Mouse (Mus musculus) brain, adult 2 months (tissue): Measurements from ENCODE around the gene Cep41.

Experiments
- DNase-seq: peaks from one replicate; pipeline ENCODE4 v3.0.0; 2011; ENCODE audit warnings: low read depth, low spot score

The Cep41 gene

DNA sequence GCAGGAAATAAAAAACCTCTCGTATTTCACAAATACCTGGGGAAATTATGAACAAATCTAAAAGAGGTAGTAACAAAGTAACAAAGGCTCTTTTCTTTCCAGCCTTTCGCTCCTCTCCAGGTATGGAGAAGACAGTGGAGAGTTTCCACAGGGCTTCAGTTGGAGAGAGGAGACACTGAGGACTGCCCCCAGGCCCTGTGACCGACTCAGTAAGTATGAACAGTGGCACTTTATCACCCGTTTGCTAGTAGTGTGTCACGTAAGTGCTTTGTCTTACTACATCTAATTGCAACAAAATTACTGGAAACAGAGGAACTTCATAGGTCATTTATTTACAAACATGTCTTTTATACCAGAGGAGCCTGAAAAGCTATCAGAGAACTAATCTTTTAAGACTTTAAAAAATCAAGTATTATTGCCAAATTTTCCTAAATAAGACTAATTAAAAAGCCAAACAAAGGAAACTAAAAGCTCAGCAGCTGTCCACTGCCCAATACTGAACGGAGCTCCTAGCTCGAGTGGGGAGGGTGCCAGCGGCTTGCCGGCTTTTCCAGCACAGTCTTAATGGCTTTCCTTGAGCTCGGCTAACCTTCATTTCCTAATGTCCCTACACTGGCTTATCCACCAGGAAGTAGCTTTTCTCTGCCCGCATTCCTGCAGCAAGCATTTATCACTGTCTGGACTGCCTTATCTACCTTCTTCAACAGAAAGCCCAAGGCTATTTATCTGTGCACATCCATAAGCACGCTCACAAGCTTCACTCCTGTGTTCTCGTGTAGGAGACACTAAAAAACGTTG, 19.6 kb downstream of the Cep41 start:
- DNase-seq = no peak

DNA sequence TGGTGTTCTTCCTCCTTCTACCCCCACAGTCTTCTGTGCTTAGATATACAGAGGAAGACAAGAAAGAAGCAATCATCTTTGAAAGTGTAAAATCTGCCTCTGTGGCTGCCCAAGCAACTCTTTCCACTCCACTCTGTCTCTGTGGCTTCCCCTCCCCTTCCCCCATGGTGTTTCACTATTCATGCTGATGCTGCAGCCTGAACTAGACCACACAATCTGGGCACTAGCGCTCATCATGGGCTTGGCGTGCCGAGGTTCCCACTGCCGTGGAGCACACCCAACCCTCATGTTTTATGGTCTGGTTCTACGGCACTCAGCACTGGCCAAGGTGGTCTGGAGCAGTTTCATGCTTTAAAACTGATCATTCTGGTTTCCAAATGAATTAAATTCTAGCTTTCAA, 21.9 kb downstream of the Cep41 start:
- DNase-seq = no peak

GRCm38 (mm10) chr6:30667585-30667984, 26.0 kb downstream of the Cep41 start:
- no peak for DNase-seq

DNA sequence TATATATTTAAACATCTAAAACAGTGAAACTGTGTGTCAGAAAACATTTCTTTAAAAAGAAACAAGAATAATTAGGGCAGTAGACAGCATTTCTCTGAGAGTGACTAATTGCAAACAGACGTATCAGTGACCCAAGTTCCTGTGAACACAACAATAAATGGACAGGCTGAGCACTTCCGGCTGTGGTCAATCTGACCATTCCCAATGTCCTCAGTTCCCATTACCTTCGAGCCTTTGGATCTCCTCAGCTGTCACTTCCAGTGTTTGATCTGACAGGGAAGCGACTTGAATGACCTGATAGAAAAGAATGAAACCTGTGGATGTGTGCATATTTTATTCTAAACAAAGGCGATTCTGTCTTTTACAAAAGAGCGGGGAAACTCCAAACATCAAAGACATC, 27.5 kb downstream of the Cep41 start:
- DNase-seq = no peak

GRCm38 (mm10) chr6:30665296-30665695, 28.3 kb downstream of the Cep41 start:
- DNase-seq = no peak

GRCm38 (mm10) chr6:30664776-30665175, 28.8 kb downstream of the Cep41 start:
- peak; percentile 66 for DNase-seq

GRCm38 (mm10) chr6:30658619-30659018, 34.9 kb downstream of the Cep41 start:
- no peak for DNase-seq

- no peak for DNase-seq
These were observed 36.3 kb downstream of the Cep41 start for GRCm38 (mm10) chr6:30657279-30657678.

DNA sequence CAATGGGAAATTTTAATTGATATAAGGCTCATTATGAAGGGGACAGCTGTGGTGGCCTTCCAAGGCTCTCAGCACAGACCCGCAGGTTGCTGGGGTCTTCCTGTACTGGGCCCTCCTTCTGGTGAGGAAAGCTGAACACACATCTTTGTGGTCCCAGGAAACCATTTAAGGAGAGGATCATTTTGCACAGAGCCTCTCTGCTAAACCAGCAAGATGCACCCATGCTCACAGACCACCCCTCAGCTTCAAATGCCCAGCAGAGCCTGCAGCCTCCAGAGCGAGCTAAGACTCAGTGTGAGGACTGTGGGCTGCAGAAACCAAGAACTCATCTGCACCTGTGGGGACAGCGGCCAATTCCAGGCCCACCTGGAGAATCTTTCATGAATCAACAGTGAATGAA, 38.6 kb downstream of the Cep41 start:
- DNase-seq = no peak

DNA sequence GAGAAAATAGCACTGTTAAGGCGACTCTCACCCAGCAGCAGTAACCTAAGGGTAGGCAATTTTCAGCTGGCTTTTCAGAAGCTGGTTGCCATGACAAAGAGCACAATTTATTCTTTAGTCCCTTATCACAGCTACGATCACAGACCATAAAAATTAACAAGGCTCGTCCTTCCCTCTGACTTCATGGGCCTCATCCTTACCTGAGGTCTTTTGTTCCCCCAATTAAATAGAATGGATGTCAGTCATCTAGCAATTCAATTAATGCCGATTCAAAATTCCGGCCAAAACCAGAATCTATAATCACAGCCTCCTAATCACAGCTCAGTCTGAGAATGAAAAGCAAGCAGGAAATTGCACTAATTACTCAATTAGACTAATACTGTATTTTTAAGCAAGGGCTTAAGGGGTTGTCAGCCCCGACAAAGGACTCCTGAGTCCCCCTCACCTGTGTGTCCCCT, 39.1 kb downstream of the Cep41 start:
- peak; percentile 52 for DNase-seq

GRCm38 (mm10) chr6:30653518-30653917, 40.0 kb downstream of the Cep41 start:
- DNase-seq = no peak

DNA sequence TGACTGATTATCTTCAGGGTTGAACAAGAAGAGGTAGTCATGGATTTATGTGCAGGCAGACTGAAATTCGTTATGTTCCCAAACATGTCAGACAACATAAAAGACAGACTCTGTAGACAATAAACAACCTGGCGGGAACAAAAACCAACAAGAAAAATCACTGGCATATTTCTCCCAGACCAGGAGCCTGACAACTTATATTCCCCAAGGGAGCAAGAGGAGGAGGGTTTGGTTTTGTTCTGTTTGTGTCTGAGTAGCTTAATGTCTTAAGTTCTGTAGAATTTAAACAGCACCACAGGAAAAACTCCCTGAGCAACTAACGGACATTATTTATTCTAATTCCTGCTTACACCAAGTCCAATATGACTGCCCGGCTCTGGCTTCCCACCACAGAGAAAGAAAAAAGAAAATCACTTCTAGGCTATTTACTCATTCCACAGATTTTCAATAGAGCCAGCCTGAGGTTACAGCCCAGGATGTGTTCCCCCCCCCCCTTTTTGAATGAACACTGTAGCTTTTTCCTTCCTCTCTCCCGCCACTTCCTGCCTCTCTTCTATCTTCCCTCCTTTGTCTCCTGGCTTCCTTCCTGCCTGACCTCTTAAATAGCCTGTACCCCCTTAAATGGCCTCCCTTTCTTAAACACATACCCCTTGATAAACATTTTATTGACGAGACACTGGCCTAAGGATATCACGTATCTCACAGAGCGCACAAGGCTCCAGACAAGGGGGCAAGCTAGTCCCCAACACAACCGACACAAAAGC, 40.9 kb downstream of the Cep41 start:
- no peak for DNase-seq

GRCm38 (mm10) chr6:30649651-30650296, 43.8 kb downstream of the Cep41 start:
- DNase-seq = peak; percentile 78

DNA sequence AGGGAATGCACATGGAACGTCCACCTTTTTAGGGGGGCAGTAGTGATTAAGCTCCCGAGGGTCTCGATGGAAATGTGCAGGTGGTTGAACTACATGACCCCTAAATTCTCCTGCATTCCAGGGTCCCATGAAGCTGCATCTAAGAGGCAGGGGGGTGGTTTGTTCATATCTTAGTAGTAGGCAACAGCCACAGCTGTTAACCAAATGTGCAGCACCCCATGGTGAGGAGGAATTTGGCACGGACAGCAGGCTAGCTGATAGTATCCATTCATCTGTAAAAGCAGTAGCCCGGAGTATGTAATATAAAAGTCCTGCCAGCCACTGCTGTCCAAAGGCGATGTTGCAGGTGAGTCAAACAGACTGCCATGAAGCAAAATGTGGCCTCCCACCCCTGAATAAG, 48.2 kb downstream of the Cep41 start:
- DNase-seq = no peak

GRCm38 (mm10) chr6:30644462-30644861, 49.1 kb downstream of the Cep41 start:
- no peak for DNase-seq

DNA sequence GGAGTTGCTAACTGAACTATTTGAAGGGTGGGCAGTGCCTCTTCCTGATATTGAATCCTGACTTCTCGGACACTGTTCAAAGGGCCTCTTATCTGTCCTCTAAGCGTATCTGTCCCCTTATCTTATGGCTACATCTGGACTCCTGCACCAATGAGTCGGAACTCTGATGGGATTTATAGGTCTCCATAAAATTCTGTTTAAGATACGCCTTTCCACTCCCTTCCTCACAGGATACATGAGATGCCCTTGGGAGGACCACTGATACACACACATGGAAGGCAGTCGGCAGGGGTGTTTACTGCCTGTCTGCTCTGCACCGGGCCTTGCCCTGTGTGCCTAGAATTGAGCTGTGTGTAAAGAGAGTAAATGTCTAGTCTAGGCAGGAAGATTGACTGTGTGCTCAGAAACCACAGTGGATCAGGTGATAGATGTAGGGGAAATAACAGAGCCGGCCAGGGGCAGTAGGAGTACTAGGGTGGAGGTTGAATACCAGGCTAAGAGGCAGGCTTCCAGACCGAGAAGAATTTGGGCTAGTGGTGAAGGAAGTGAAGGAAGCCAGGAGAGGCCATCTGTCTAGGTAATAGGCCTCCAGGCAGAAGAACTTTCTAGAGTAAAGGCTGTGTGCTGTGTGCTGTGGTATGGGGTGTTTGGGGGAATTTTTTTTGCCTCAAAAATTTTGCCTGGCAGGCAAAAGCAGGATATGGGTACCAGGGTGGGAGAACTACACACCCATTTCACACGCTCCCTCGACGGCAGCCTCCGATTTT, 49.7 kb downstream of the Cep41 start:
- no peak for DNase-seq

DNA sequence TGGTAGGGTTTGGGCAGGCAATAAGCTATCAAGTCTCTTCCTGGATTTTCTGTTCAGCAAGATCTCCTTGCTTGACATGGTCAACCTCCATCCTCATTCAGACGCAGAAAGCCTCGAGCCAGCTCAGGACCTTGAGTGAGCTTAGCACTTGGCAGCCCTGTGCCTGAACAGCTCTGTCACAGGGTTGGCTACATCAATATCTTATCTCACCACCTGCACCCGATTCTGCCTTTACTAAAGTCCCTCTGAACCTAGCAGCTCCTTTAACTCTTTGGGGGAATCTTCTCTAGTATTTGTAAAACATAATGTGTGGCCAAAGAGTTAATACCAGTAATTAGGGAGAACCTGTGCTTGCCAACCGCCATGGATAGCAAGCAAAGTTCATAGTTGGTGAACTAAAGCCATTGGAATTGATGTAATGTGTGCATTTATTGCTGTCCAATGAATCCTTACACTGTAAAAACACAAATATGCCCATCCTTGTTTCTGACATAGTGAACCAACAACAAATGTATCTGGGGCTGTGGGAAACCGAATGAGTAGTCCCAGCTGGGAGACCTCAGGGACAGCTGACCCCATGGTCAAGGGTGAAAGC, 54.8 kb downstream of the Cep41 start, which contains the start of gene Cpa1:
TSS of gene Cpa1 (plus strand) at position 545 of the 595 bp plus-strand sequence.
- no peak for DNase-seq

- no peak for DNase-seq
These were observed 57.2 kb downstream of the Cep41 start for GRCm38 (mm10) chr6:30636186-30636842.

DNA sequence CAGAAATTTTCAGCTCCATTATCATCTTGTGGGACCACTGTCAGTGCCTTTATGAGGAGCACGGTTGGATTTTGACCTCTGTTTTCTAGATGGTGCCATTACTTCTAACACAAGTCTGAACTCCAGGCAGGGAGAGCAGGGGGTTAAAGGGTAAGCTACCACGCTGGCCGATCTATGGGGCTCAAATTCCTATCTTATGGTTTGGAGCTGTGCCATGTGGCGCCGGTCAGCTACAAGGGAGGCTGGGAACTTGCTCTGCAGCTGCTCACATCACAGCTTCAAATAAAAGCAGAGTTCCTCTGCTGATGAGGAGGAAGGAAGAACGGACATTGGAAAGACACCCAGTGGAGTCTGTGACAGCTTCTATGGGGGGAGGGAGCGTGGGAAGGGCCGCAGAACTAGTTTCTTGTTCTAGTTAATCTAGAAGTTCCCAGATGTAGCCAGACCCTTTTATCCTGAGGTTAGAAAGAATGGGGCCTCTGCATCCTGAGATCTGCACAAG, 58.1 kb downstream of the Cep41 start:
- no peak for DNase-seq

DNA sequence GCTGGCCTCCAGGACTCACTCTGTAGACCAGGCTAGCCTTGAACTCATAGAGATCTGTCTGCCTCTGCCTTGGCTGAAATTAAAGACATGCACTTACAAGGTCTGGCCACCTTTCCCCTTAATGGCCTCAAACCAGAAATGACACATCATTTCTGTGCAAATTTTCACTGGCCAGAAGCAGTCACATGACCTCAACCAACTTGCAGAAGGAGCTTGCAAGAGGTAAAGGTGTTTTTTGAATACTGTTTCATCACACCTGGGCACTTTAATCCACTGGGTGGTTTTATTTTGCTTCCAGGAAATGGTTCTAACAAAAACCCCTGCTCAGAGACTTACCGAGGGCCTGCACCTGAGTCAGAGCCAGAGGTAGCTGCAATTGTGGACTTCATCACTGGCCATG, 63.6 kb downstream of the Cep41 start:
- DNase-seq = no peak
